Mouse (Mus musculus): ENCODE results near the gene Col25a1. TPM values are rescaled to one million over a fixed set of nuclear protein-coding genes. Genes with fewer than 3 reads are reported as not detected.
A peak's percentile ranks its signal among the peaks of the same experiment; 100 is the strongest.

Gene Col25a1
- polyA plus RNA-seq, 1 experiment: 0.01 TPM

DNA sequence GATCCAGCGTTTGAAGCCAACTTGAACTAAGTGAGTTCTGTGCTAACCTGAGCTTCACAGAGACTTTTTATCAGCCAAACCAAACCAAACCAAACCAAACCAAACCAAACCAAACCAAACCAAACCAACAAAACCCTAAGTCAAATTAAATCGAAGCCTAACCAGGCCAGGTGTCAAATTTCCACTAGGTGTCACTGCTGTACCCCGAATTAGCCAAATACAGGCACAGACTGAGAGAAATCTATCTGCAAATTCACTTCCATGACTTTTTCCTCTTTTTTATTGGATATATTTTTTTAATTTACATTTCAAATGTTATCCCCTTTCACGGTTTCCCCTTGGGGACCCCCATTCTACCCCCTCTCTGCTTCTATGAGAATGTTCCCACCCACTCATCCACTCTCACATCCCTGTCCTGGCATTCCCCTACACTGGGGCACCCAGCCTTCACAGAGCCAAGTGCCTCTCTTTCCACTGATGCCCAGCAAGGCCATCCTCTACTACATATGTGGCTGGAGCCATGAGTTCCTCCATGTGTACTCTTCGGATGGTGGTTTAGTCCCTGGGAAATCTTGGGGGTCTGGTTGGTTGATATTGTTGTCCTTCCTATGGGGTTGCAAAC lies 36.0 kb upstream of the Col25a1 start:
- no peak for TF ChIP-seq POLR2A (IDR thresholded peaks at IDR 0.05; ENCODE audit: low read depth, low read length)
- 0 out of 2 replicates have a peak, but pooled peaks have one; percentile 2 for TF ChIP-seq CTCF (IDR thresholded peaks at IDR 0.05; ENCODE audit: extremely low read depth, insufficient read depth, insufficient read length, insufficient replicate concordance)
- Histone ChIP-seq H3K4me1 (ENCODE audit: control insufficient read depth, insufficient read depth, insufficient read length) (no peaks in the 10 kb centered on the region), H3K27me3 (ENCODE audit: control insufficient read depth, insufficient read depth, low read length) (no peaks in the 10 kb centered on the region), H3K27ac (ENCODE audit: insufficient read depth, low read length) (no peak overlapping the region), H3K4me3 (ENCODE audit: extremely low read depth, insufficient read depth, insufficient read length) (no peak overlapping the region), H3K36me3 (ENCODE audit: control insufficient read depth, insufficient read depth, low read length) (no peaks in the 10 kb centered on the region)
- WGBS: 41% methylated on average over 5 of the region's 5 CpGs
- no peak for DNase-seq (ENCODE audit: low read depth in 1 of 2, low spot score in 2 of 2)

- 69% methylated on average over 8 of the region's 8 CpGs for WGBS
- Histone ChIP-seq H3K27me3 (ENCODE audit: control insufficient read depth, insufficient read depth, low read length) (no peaks in the 10 kb centered on the region), H3K27ac (ENCODE audit: insufficient read depth, low read length) (no peak overlapping the region), H3K4me1 (ENCODE audit: control insufficient read depth, insufficient read depth, insufficient read length) (no peaks in the 10 kb centered on the region), H3K4me3 (ENCODE audit: extremely low read depth, insufficient read depth, insufficient read length) (no peak overlapping the region), H3K36me3 (ENCODE audit: control insufficient read depth, insufficient read depth, low read length) (no peaks in the 10 kb centered on the region)
- no peak for TF ChIP-seq CTCF (IDR thresholded peaks at IDR 0.05; ENCODE audit: extremely low read depth, insufficient read depth, insufficient read length, insufficient replicate concordance)
- no peak for TF ChIP-seq POLR2A (IDR thresholded peaks at IDR 0.05; ENCODE audit: low read depth, low read length)
- DNase-seq (ENCODE audit: low read depth in 1 of 2, low spot score in 2 of 2): no peak
Observed at GRCm38 (mm10) chr3:130103486-130103885, 27.8 kb upstream of the Col25a1 start.

DNA sequence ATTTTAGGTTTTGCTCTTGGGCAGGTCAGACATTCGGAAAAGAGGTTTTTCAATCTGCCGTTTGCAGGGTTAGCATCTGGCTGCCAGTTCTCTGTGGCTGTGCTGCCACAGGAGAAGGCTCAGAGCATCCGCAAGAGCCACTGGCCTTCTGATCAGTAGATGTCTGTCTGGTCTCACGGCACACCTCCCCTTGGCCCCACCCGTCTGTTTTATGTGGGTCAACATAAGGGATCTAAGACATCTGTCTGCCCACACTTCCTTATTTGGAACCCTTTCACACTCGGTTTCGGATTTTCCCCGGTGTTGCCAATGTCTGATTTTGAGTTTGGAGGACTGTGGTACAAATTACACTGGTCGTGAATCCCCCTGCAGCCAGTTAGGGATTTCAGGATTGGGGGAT lies 26.8 kb upstream of the Col25a1 start:
- no peak for DNase-seq (ENCODE audit: low read depth in 1 of 2, low spot score in 2 of 2)
- Histone ChIP-seq H3K4me1 (ENCODE audit: control insufficient read depth, insufficient read depth, insufficient read length) (no peaks in the 10 kb centered on the region), H3K27ac (ENCODE audit: insufficient read depth, low read length) (no peak overlapping the region), H3K36me3 (ENCODE audit: control insufficient read depth, insufficient read depth, low read length) (no peaks in the 10 kb centered on the region), H3K27me3 (ENCODE audit: control insufficient read depth, insufficient read depth, low read length) (no peaks in the 10 kb centered on the region), H3K4me3 (ENCODE audit: extremely low read depth, insufficient read depth, insufficient read length) (no peak overlapping the region)
- WGBS: 57% methylated on average over 9 of the region's 9 CpGs
- TF ChIP-seq CTCF (IDR thresholded peaks at IDR 0.05; ENCODE audit: extremely low read depth, insufficient read depth, insufficient read length, insufficient replicate concordance): no peak
- no peak for TF ChIP-seq POLR2A (IDR thresholded peaks at IDR 0.05; ENCODE audit: low read depth, low read length)

GRCm38 (mm10) chr3:130116886-130117285 lies 14.4 kb upstream of the Col25a1 start:
- 94% methylated on average over 6 of the region's 6 CpGs for WGBS
- Histone ChIP-seq H3K27me3 (ENCODE audit: control insufficient read depth, insufficient read depth, low read length) (no peaks in the 10 kb centered on the region), H3K4me3 (ENCODE audit: extremely low read depth, insufficient read depth, insufficient read length) (no peak overlapping the region), H3K27ac (ENCODE audit: insufficient read depth, low read length) (no peak overlapping the region), H3K4me1 (ENCODE audit: control insufficient read depth, insufficient read depth, insufficient read length) (no peaks in the 10 kb centered on the region), H3K36me3 (ENCODE audit: control insufficient read depth, insufficient read depth, low read length) (no peaks in the 10 kb centered on the region)
- DNase-seq (ENCODE audit: low read depth in 1 of 2, low spot score in 2 of 2): no peak
- TF ChIP-seq POLR2A (IDR thresholded peaks at IDR 0.05; ENCODE audit: low read depth, low read length) (no peak), CTCF (IDR thresholded peaks at IDR 0.05; ENCODE audit: extremely low read depth, insufficient read depth, insufficient read length, insufficient replicate concordance) (no peak)

- 88% methylated on average over 8 of the region's 8 CpGs for WGBS
Observed at GRCm38 (mm10) chr3:130127840-130128239, 3.5 kb upstream of the Col25a1 start.

DNA sequence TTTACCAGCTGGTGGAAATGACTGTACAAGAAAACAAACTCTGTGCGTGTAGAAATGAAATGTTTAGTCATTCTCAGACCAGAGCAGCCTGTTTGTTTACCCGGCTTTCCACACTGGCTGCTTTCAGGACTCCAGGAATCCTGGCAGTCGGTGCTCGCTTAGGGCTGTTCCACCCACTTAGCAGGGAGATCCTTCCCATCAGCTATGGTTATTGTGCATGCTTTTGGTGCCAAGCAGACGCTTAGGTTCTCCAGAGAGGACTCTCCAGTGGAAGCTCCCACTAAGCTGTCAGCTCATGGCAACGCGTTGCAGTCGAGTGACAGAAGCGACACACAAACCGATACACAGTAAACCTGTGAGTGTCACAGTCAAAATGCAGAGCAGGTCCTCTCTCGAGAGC lies 2.7 kb upstream of the Col25a1 start:
- no peaks in the 10 kb centered on the region for H3K36me3 ChIP-seq (ENCODE audit: control insufficient read depth, insufficient read depth, low read length)
- no peaks in the 10 kb centered on the region for H3K27me3 ChIP-seq (ENCODE audit: control insufficient read depth, insufficient read depth, low read length)
- 88% methylated on average over 11 of the region's 11 CpGs for WGBS
- H3K27ac ChIP-seq (ENCODE audit: insufficient read depth, low read length): no peak overlapping the region
- no peak for DNase-seq (ENCODE audit: low read depth in 1 of 2, low spot score in 2 of 2)
- no peaks in the 10 kb centered on the region for H3K4me1 ChIP-seq (ENCODE audit: control insufficient read depth, insufficient read depth, insufficient read length)
- H3K4me3 ChIP-seq (ENCODE audit: extremely low read depth, insufficient read depth, insufficient read length): no peak overlapping the region
- TF ChIP-seq POLR2A (IDR thresholded peaks at IDR 0.05; ENCODE audit: low read depth, low read length) (no peak), CTCF (IDR thresholded peaks at IDR 0.05; ENCODE audit: extremely low read depth, insufficient read depth, insufficient read length, insufficient replicate concordance) (no peak)

More at GRCm38 (mm10) chr3:130127840-130128239, 3.5 kb upstream of the Col25a1 start:
- no peaks in the 10 kb centered on the region for H3K36me3 ChIP-seq (ENCODE audit: control insufficient read depth, insufficient read depth, low read length)
- DNase-seq (ENCODE audit: low read depth in 1 of 2, low spot score in 2 of 2): no peak
- H3K27ac ChIP-seq (ENCODE audit: insufficient read depth, low read length): no peak overlapping the region
- H3K4me3 ChIP-seq (ENCODE audit: extremely low read depth, insufficient read depth, insufficient read length): no peak overlapping the region
- no peaks in the 10 kb centered on the region for H3K27me3 ChIP-seq (ENCODE audit: control insufficient read depth, insufficient read depth, low read length)
- TF ChIP-seq CTCF (IDR thresholded peaks at IDR 0.05; ENCODE audit: extremely low read depth, insufficient read depth, insufficient read length, insufficient replicate concordance) (no peak), POLR2A (IDR thresholded peaks at IDR 0.05; ENCODE audit: low read depth, low read length) (no peak)
- H3K4me1 ChIP-seq (ENCODE audit: control insufficient read depth, insufficient read depth, insufficient read length): no peaks in the 10 kb centered on the region

GRCm38 (mm10) chr3:130129635-130130206 lies 1.6 kb upstream of the Col25a1 start:
- Histone ChIP-seq H3K27me3 (ENCODE audit: control insufficient read depth, insufficient read depth, low read length) (no peaks in the 10 kb centered on the region), H3K4me1 (ENCODE audit: control insufficient read depth, insufficient read depth, insufficient read length) (no peaks in the 10 kb centered on the region), H3K27ac (ENCODE audit: insufficient read depth, low read length) (no peak overlapping the region), H3K4me3 (ENCODE audit: extremely low read depth, insufficient read depth, insufficient read length) (no peak overlapping the region), H3K36me3 (ENCODE audit: control insufficient read depth, insufficient read depth, low read length) (no peaks in the 10 kb centered on the region)
- no peak for DNase-seq (ENCODE audit: low read depth in 1 of 2, low spot score in 2 of 2)
- TF ChIP-seq CTCF (IDR thresholded peaks at IDR 0.05; ENCODE audit: extremely low read depth, insufficient read depth, insufficient read length, insufficient replicate concordance) (no peak), POLR2A (IDR thresholded peaks at IDR 0.05; ENCODE audit: low read depth, low read length) (no peak)
- WGBS: 58% methylated on average over 10 of the region's 10 CpGs

Measured in spleen, adult 2 months (tissue).